9 mouse cellular contexts compared by ENCODE assay signal in genomic region chr2:4452590-4453400, GRCm38 (mm10).
DNase-seq lines count a peak whose midpoint lies in the region; ATAC-seq lines count a peak whose summit lies in the region.
"Had no signal": no experiment of that assay in that cellular context is flagged by ENCODE, and none has a peak within 500 bp of the region (broad histone marks: within the 10 kb centered on the region; RNA-seq: fewer than 3 reads in every experiment).

No protein-coding gene starts in this region.

- H3K27ac ChIP-seq in heart, embryonic 12.5 days (ENCODE audit: poor library complexity, severe bottlenecking): no peak overlapping the region
- 0 out of 2 replicates have a peak overlapping the region, but pooled peaks have one; percentile 6 for H3K27ac ChIP-seq in intestine, embryonic 15.5 days

- H3K4me2 ChIP-seq in heart, embryonic 12.5 days: no peak overlapping the region
- H3K4me2 ChIP-seq in intestine, embryonic 15.5 days (replicated peaks): no peak overlapping the region

- no peak overlapping the region for H3K4me3 ChIP-seq in heart, embryonic 12.5 days
- no peak overlapping the region for H3K4me3 ChIP-seq in intestine, embryonic 15.5 days (replicated peaks)
- H3K4me3 ChIP-seq: erythroblast, embryonic 14.5 days had no signal

- no peaks in the 10 kb centered on the region for H3K36me3 ChIP-seq in heart, embryonic 12.5 days
- H3K36me3 ChIP-seq in intestine, embryonic 15.5 days: no peaks in the 10 kb centered on the region

- intact Hi-C loops in left cerebral cortex, postnatal 4 days (cut with DNase I): no loop called here

- no peaks in the 10 kb centered on the region for H3K9me3 ChIP-seq in heart, embryonic 12.5 days (replicated peaks)
- H3K9me3 ChIP-seq in intestine, embryonic 15.5 days: no peaks in the 10 kb centered on the region

- WGBS in heart, embryonic 12.5 days: 63% methylated on average over 12 of the region's 12 CpGs
- 63% methylated on average over 12 of the region's 12 CpGs for WGBS in intestine, embryonic 15.5 days

- H3K27me3 ChIP-seq in heart, embryonic 12.5 days (replicated peaks): no peaks in the 10 kb centered on the region
- H3K27me3 ChIP-seq in intestine, embryonic 15.5 days (replicated peaks): no peaks in the 10 kb centered on the region

- no peak overlapping the region for H3K9ac ChIP-seq in heart, embryonic 12.5 days
- H3K9ac ChIP-seq in intestine, embryonic 15.5 days: no peak overlapping the region

- H3K4me1 ChIP-seq in heart, embryonic 12.5 days (replicated peaks): peaks cover 65% of the 10 kb centered on the region
- peaks cover 11% of the 10 kb centered on the region for H3K4me1 ChIP-seq in intestine, embryonic 15.5 days (replicated peaks)

- ATAC-seq in heart, embryonic 12.5 days (ENCODE audit: insufficient number of reproducible peaks, low FRiP score): no peak
- ATAC-seq in intestine, embryonic 15.5 days: no peak; the same call in 1 of the 2 replicates

- peak; percentile 97 for DNase-seq in heart, adult 11 months
- peak; percentile 39 for DNase-seq in gastrocnemius, adult 18-20 months (ENCODE audit: low spot score)
- DNase-seq in lung, postnatal 25 days (ENCODE audit: low spot score): peak; percentile 47
- DNase-seq in left cerebral cortex, postnatal 4 days: no peak
- DNase-seq in urinary bladder, adult 2 months (ENCODE audit: low spot score): no peak
- no peak for DNase-seq in cerebellum, postnatal 36 days

Comparison
In these comparisons a context has a peak if more than half of its experiments do, and no peak if none do; other contexts are left out.
1. DNase-seq: peak in heart, adult 11 months (single experiment), gastrocnemius, adult 18-20 months (single experiment) and lung, postnatal 25 days (single experiment); none in left cerebral cortex, postnatal 4 days (single experiment), urinary bladder, adult 2 months (single experiment) and cerebellum, postnatal 36 days (0 of 2).